Mouse (Mus musculus) heart, postnatal 10 days (tissue): ENCODE measurements around the gene Kif1bp. TPM values are rescaled to one million over a fixed set of nuclear protein-coding genes. Genes with fewer than 3 reads are reported as not detected.
"Not testable (repeated sequence)": the region's sequence is repeated elsewhere in the genome, so short reads cannot be mapped to it uniquely, and the experiment has no call there.

Experiments
- DNase-seq, 2 experiments: peaks; one replicate each; pipeline ENCODE4 v3.0.0; 2021
- intact Hi-C: fragments of 180-260 bp; cut with DNase I; formaldehyde crosslinking; loops from one replicate; pipeline ENCODE4 v1.15.1; 2025
- total RNA-seq, 2 experiments: library from RNA; stranded (reverse); gene quantifications; 2 replicates each; pipeline ENCODE4 v1.2.3; 2021

Kif1bp gene
- total RNA-seq: 10 to 100 TPM; 36.0 to 36.5 TPM

GRCm38 (mm10) chr10:62578338-62579100 is at the start of gene Kif1bp:
Gene Kif1bp (minus strand): TSS chr10:62578457.
- intact Hi-C loops: no loop called here
- DNase-seq: peak; percentile 99

GRCm38 (mm10) chr10:62604161-62604560 is 25.9 kb upstream of the Kif1bp start:
- DNase-seq: no peak
- intact Hi-C loops: no loop called here

GRCm38 (mm10) chr10:62603233-62604030 is 25.2 kb upstream of the Kif1bp start:
- DNase-seq: no peak
- intact Hi-C loops: no loop called here

GRCm38 (mm10) chr10:62602177-62603040 is 24.2 kb upstream of the Kif1bp start, which contains the start of gene Ddx21:
Gene Ddx21 (minus strand): TSS chr10:62602281.
- intact Hi-C loops: no loop called here

GRCm38 (mm10) chr10:62601833-62602176 is 23.5 kb upstream of the Kif1bp start:
- DNase-seq: no peak
- intact Hi-C loops: no loop called here

More at GRCm38 (mm10) chr10:62602177-62603040, 24.2 kb upstream of the Kif1bp start, which contains the start of gene Ddx21:
- peak; percentile 93 to 95 for DNase-seq

- intact Hi-C loops: no loop called here
- peak in 1 of 2 experiments; percentile 11 for DNase-seq
Observed at GRCm38 (mm10) chr10:62601053-62601791, 23.0 kb upstream of the Kif1bp start.

- DNase-seq: no peak
- intact Hi-C loops: no loop called here
Observed at GRCm38 (mm10) chr10:62600056-62600455, 21.8 kb upstream of the Kif1bp start.

- DNase-seq, intact Hi-C loops: not testable (repeated sequence)
Observed at GRCm38 (mm10) chr10:62599311-62599710, 21.1 kb upstream of the Kif1bp start.

GRCm38 (mm10) chr10:62592496-62592895 is 14.2 kb upstream of the Kif1bp start:
- intact Hi-C loops: loop anchor here (5.0 kb wide), 1 partner anchor 90 kb away; no protein-coding TSS in a partner anchor
- no peak for DNase-seq

- intact Hi-C loops: loop anchor here (5.0 kb wide), 1 partner anchor 92 kb away; no protein-coding TSS in a partner anchor
- DNase-seq: peak; percentile 89 to 92
Observed at GRCm38 (mm10) chr10:62590200-62590599, 11.9 kb upstream of the Kif1bp start.

GRCm38 (mm10) chr10:62588616-62589015 is 10.4 kb upstream of the Kif1bp start:
- intact Hi-C loops: no loop called here
- peak; percentile 19 to 45 for DNase-seq

- DNase-seq: no peak
Observed at GRCm38 (mm10) chr10:62583245-62583644, 5.0 kb upstream of the Kif1bp start.

GRCm38 (mm10) chr10:62582701-62583100 is 4.4 kb upstream of the Kif1bp start:
- intact Hi-C loops: no loop called here
- DNase-seq: no peak

More at GRCm38 (mm10) chr10:62583245-62583644, 5.0 kb upstream of the Kif1bp start:
- intact Hi-C loops: no loop called here

- peak in 1 of 2 experiments; percentile 9 for DNase-seq
- intact Hi-C loops: no loop called here
Observed at GRCm38 (mm10) chr10:62582263-62582662, 4.0 kb upstream of the Kif1bp start.

- DNase-seq, intact Hi-C loops: not testable (repeated sequence)
Observed at GRCm38 (mm10) chr10:62579129-62579528, 872 bp upstream of the Kif1bp start.

- intact Hi-C loops: no loop called here
- no peak for DNase-seq
Observed at GRCm38 (mm10) chr10:62577673-62578337, 452 bp downstream of the Kif1bp start.

- no peak for DNase-seq
- intact Hi-C loops: no loop called here
Observed at GRCm38 (mm10) chr10:62575001-62575400, 3.3 kb downstream of the Kif1bp start.

- intact Hi-C loops: no loop called here
- DNase-seq: no peak
Observed at GRCm38 (mm10) chr10:62570126-62570871, 8.0 kb downstream of the Kif1bp start.

- DNase-seq: no peak
- intact Hi-C loops: no loop called here
Observed at GRCm38 (mm10) chr10:62568861-62569260, 9.4 kb downstream of the Kif1bp start.
